Mouse (Mus musculus): ENCODE measurements around the gene Olfr1239.

DNA sequence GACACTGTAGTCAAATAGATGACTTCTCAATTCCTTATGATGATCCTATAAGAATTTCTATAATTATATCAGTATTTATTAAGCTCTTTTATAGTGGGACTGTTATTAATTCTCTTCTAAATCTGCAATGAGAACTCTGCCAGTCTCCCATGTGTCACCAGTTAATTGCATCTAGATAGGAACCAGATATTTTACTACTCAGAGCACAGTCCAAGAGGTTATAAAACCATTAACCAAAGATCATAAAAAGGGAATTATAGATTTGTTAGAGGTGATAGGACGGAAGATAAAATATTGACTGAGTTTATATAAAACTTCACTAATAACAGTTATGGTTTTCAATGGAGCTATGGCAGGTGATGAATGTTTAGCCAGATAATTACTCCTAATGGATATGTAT, 19.3 kb downstream of the Olfr1239 start:
- TF ChIP-seq CTCF (IDR thresholded peaks at IDR 0.05; ENCODE audit: borderline replicate concordance, insufficient read depth, low read depth, low read length) (no peak), POLR2A (IDR thresholded peaks at IDR 0.05; ENCODE audit: borderline replicate concordance, insufficient read depth, low read length) (no peak)

All from cerebellum, adult 2 months (tissue).